Mouse (Mus musculus): ENCODE results near the gene Atp2a3. TPM values are rescaled to one million over a fixed set of nuclear protein-coding genes. Genes with fewer than 3 reads are reported as not detected.

Atp2a3 gene
- polyA plus RNA-seq, 1 experiment from 2014 or later, result 16.2 TPM

GRCm38 (mm10) chr11:72946560-72947119 lies 14.3 kb upstream of the Atp2a3 start:
- Histone ChIP-seq H3K36me3 (no peaks in the 10 kb centered on the region), H3K4me3 (no peak overlapping the region), H3K4me1 (peaks cover 49% of the 10 kb centered on the region), H3K4me2 (peak overlapping the region; percentile 7; the same call in 1 of the 2 replicates), H3K27ac (peak overlapping the region; percentile 85), H3K27me3 (no peaks in the 10 kb centered on the region), H3K9me3 (no peaks in the 10 kb centered on the region), H3K9ac (no peak overlapping the region)
- 20% methylated on average over 6 of the region's 6 CpGs for WGBS
- ATAC-seq (ENCODE audit: borderline replicate concordance, extremely low read depth, low FRiP score, low TSS enrichment), result 0 out of 2 replicates have a peak, but pooled peaks have one; percentile 20

- Histone ChIP-seq H3K9me3 (no peaks in the 10 kb centered on the region), H3K36me3 (no peaks in the 10 kb centered on the region), H3K9ac (no peak overlapping the region), H3K27ac (no peak overlapping the region), H3K27me3 (no peaks in the 10 kb centered on the region), H3K4me2 (no peak overlapping the region), H3K4me1 (peaks cover 61% of the 10 kb centered on the region), H3K4me3 (no peak overlapping the region)
- WGBS, result 70% methylated on average over 11 of the region's 11 CpGs
- no peak for ATAC-seq (ENCODE audit: borderline replicate concordance, extremely low read depth, low FRiP score, low TSS enrichment)
These were observed 13.1 kb upstream of the Atp2a3 start for GRCm38 (mm10) chr11:72947840-72948239.

- WGBS, result 68% methylated on average over 7 of the region's 7 CpGs
- Histone ChIP-seq H3K36me3 (no peaks in the 10 kb centered on the region), H3K4me3 (no peak overlapping the region), H3K4me1 (peaks cover 66% of the 10 kb centered on the region), H3K9ac (no peak overlapping the region), H3K27me3 (no peaks in the 10 kb centered on the region), H3K9me3 (no peaks in the 10 kb centered on the region), H3K4me2 (no peak overlapping the region), H3K27ac (no peak overlapping the region)
- ATAC-seq (ENCODE audit: borderline replicate concordance, extremely low read depth, low FRiP score, low TSS enrichment), result no peak
These were observed 12.7 kb upstream of the Atp2a3 start for GRCm38 (mm10) chr11:72948254-72948653.

- Histone ChIP-seq H3K4me1 (peaks cover 60% of the 10 kb centered on the region), H3K36me3 (no peaks in the 10 kb centered on the region), H3K4me3 (no peak overlapping the region), H3K4me2 (no peak overlapping the region), H3K9me3 (no peaks in the 10 kb centered on the region), H3K27me3 (no peaks in the 10 kb centered on the region), H3K9ac (no peak overlapping the region), H3K27ac (peak overlapping the region; percentile 89)
- 41% methylated on average over 22 of the region's 22 CpGs for WGBS
- ATAC-seq (ENCODE audit: borderline replicate concordance, extremely low read depth, low FRiP score, low TSS enrichment), result no peak
These were observed 9.6 kb upstream of the Atp2a3 start for GRCm38 (mm10) chr11:72951137-72952000.

GRCm38 (mm10) chr11:72952226-72952625 lies 8.7 kb upstream of the Atp2a3 start:
- WGBS, result 36% methylated on average over 3 of the region's 3 CpGs
- H3K36me3 ChIP-seq, result no peaks in the 10 kb centered on the region
- peak overlapping the region; percentile 89 for H3K27ac ChIP-seq
- H3K4me1 ChIP-seq, result peaks cover 51% of the 10 kb centered on the region
- ATAC-seq (ENCODE audit: borderline replicate concordance, extremely low read depth, low FRiP score, low TSS enrichment), result peak; percentile 58; the same call in 1 of the 2 replicates
- no peaks in the 10 kb centered on the region for H3K27me3 ChIP-seq
- H3K9ac ChIP-seq, result no peak overlapping the region
- no peak overlapping the region for H3K4me2 ChIP-seq
- H3K4me3 ChIP-seq, result no peak overlapping the region
- H3K9me3 ChIP-seq, result no peaks in the 10 kb centered on the region

- 82% methylated on average over 6 of the region's 6 CpGs for WGBS
- no peak overlapping the region for H3K4me3 ChIP-seq
- H3K4me1 ChIP-seq, result peaks cover 47% of the 10 kb centered on the region
- no peaks in the 10 kb centered on the region for H3K27me3 ChIP-seq
- peak overlapping the region; percentile 89 for H3K27ac ChIP-seq
- H3K9ac ChIP-seq, result no peak overlapping the region
- no peaks in the 10 kb centered on the region for H3K36me3 ChIP-seq
- H3K4me2 ChIP-seq, result no peak overlapping the region
- H3K9me3 ChIP-seq, result no peaks in the 10 kb centered on the region
- ATAC-seq (ENCODE audit: borderline replicate concordance, extremely low read depth, low FRiP score, low TSS enrichment), result no peak
These were observed 8.3 kb upstream of the Atp2a3 start for GRCm38 (mm10) chr11:72952697-72953096.

GRCm38 (mm10) chr11:72953116-72953439 lies 7.9 kb upstream of the Atp2a3 start:
- Histone ChIP-seq H3K27me3 (no peaks in the 10 kb centered on the region), H3K4me2 (no peak overlapping the region), H3K4me3 (no peak overlapping the region), H3K27ac (peak overlapping the region; percentile 89), H3K4me1 (peaks cover 43% of the 10 kb centered on the region), H3K9me3 (no peaks in the 10 kb centered on the region), H3K36me3 (no peaks in the 10 kb centered on the region), H3K9ac (no peak overlapping the region)
- ATAC-seq (ENCODE audit: borderline replicate concordance, extremely low read depth, low FRiP score, low TSS enrichment), result no peak
- 84% methylated on average over 1 of the region's 1 CpGs for WGBS

- Histone ChIP-seq H3K4me1 (peaks cover 39% of the 10 kb centered on the region), H3K36me3 (no peaks in the 10 kb centered on the region), H3K9ac (no peak overlapping the region), H3K9me3 (no peaks in the 10 kb centered on the region), H3K4me3 (no peak overlapping the region), H3K4me2 (no peak overlapping the region), H3K27ac (peak overlapping the region; percentile 89), H3K27me3 (no peaks in the 10 kb centered on the region)
- WGBS, result 76% methylated on average over 4 of the region's 4 CpGs
- peak; percentile 24; the same call in 1 of the 2 replicates for ATAC-seq (ENCODE audit: borderline replicate concordance, extremely low read depth, low FRiP score, low TSS enrichment)
These were observed 7.4 kb upstream of the Atp2a3 start for GRCm38 (mm10) chr11:72953440-72954151.

GRCm38 (mm10) chr11:72954216-72954615 lies 6.8 kb upstream of the Atp2a3 start:
- ATAC-seq (ENCODE audit: borderline replicate concordance, extremely low read depth, low FRiP score, low TSS enrichment), result no peak
- no peaks in the 10 kb centered on the region for H3K27me3 ChIP-seq
- WGBS, result 88% methylated on average over 4 of the region's 4 CpGs
- H3K9ac ChIP-seq, result no peak overlapping the region
- H3K4me3 ChIP-seq, result no peak overlapping the region
- H3K4me1 ChIP-seq, result peaks cover 43% of the 10 kb centered on the region
- peak overlapping the region; percentile 89 for H3K27ac ChIP-seq
- no peak overlapping the region for H3K4me2 ChIP-seq
- H3K9me3 ChIP-seq, result no peaks in the 10 kb centered on the region
- H3K36me3 ChIP-seq, result no peaks in the 10 kb centered on the region

GRCm38 (mm10) chr11:72955339-72955974 lies 5.5 kb upstream of the Atp2a3 start:
- ATAC-seq (ENCODE audit: borderline replicate concordance, extremely low read depth, low FRiP score, low TSS enrichment), result no peak
- Histone ChIP-seq H3K4me1 (peaks cover 50% of the 10 kb centered on the region), H3K27ac (peak overlapping the region; percentile 32), H3K9me3 (no peaks in the 10 kb centered on the region), H3K36me3 (no peaks in the 10 kb centered on the region), H3K27me3 (peaks cover 5% of the 10 kb centered on the region; the same call in 1 of the 2 replicates), H3K9ac (no peak overlapping the region), H3K4me3 (no peak overlapping the region), H3K4me2 (no peak overlapping the region)
- 41% methylated on average over 5 of the region's 5 CpGs for WGBS

- ATAC-seq (ENCODE audit: borderline replicate concordance, extremely low read depth, low FRiP score, low TSS enrichment), result no peak
- H3K4me1 ChIP-seq, result peaks cover 49% of the 10 kb centered on the region
- no peak overlapping the region for H3K4me3 ChIP-seq
- no peaks in the 10 kb centered on the region for H3K36me3 ChIP-seq
- peaks cover 20% of the 10 kb centered on the region for H3K27me3 ChIP-seq
- no peak overlapping the region for H3K4me2 ChIP-seq
- H3K9me3 ChIP-seq, result no peaks in the 10 kb centered on the region
- H3K9ac ChIP-seq, result no peak overlapping the region
- 33% methylated on average over 2 of the region's 2 CpGs for WGBS
- no peak overlapping the region for H3K27ac ChIP-seq
These were observed 3.7 kb upstream of the Atp2a3 start for GRCm38 (mm10) chr11:72957318-72957717.

All from lung, embryonic 15.5 days (tissue).